Mouse (Mus musculus): ENCODE results near the gene Eif3d.

DNA sequence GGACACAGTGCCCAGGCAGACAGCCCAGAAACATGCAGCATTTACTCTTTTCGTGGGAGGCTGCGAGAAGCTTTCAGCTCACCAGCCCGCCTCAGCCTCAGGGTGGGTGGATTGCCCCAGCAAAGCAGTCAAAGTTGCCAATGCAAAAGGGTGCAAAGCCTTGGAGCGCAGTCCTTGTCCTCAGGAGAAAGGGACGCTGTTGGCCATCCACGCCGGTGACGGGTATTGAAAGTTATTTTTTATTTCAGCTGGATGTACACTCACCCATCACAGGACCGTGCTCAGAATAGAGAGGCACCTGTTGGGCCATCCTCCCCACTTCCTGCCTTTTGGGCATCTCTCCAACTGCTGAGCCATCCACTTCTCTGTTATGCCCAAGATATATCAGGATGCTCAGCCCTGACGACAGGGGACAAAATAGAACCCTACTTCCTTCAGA lies 8.8 kb upstream of the Eif3d start:
- TF ChIP-seq CTCF (IDR thresholded peaks at IDR 0.05; ENCODE audit: extremely low read depth, insufficient read depth, insufficient read length, insufficient replicate concordance) (no peak), POLR2A (IDR thresholded peaks at IDR 0.05; ENCODE audit: low read depth, low read length) (no peak)
